Mouse (Mus musculus): Measurements from ENCODE around the gene Slc4a3. TPM values are rescaled to one million over a fixed set of nuclear protein-coding genes. Genes with fewer than 3 reads are reported as not detected.

The Slc4a3 gene
- not detected for polyA plus RNA-seq (2017; shearing (Covaris generic))

GRCm38 (mm10) chr1:75545965-75546956, at the start of gene Slc4a3:
Gene Slc4a3 (plus strand): TSS chr1:75546266.

DNA sequence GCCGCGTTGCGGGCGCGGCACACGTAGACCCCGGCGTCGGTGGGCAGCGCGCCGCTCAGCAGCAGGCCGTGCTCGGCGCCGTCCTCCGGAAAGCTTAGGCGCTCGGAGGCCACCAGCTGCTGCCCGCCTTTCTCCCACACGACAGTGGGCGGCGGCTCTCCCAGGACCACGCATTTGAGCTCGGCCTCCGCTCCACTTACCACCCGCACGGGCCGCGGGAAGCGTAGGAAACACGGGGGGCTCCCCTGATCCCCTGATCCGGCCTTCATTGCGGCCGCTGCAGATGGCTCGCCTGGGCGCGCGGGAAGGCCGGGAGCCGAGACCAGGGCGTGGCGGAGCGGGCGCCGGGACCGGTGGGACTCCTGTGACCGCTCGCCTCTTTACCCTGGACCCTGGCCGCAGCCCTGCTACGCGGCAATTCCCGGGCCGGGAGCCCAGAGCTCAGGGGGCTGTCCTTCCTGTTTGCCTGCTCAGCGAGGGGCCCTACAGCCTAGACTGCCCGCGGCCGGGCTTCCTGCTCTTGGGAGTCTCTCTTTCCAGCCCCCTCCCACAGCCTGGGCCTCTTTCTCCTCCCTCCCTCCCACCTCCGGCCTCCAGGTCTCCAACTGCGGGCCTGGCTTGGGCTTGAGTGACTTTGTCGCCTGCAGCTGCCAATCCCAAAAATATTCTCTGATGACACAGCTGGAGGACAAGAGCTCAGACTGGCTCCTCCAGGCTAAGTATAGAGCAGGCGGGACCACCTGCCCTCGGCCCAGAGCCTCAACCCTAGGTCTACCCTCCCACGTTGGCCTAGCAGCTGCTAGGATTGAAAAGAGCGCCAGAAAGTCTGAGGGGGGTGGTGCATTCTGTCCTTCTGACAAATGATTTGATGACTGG, 39.9 kb upstream of the Slc4a3 start, which contains the start of gene Obsl1:
Gene Obsl1, minus strand, starts transcription at position 497 of the 876 bp plus-strand sequence.

DNA sequence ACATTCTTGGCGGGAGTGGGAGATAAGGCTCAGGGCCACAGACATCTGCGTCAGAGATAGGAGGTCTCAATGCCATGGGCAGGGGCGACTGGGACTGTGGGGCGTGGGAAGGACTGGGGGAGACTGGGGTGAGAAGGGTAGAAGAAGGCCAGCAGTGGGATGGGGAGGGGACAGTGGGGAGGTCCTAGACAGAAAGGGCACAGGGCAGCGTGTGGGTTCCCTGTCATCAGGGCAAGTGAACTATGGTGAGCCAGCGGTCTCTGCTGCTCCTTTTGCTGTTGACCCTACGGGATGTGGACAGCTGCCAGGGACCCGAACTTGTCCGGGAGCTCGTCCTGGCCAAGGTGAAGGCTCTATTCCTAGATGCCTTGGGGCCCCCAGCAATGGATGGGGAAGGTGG, 39.1 kb upstream of the Slc4a3 start, which contains the start of gene Inha:
Gene Inha, plus strand, starts transcription at position 72 of the 400 bp plus-strand sequence.

GRCm38 (mm10) chr1:75521321-75522031, 24.6 kb upstream of the Slc4a3 start, which contains the start of gene Stk11ip:
Gene Stk11ip (plus strand): TSS chr1:75521529.

Other genes with a start within 250 kb of the Slc4a3 start
- gene Dnpep, start 228.3 kb upstream of the Slc4a3 start, polyA plus RNA-seq (2017; shearing (Covaris generic)): 42.9 TPM
- gene Des, start 185.9 kb upstream of the Slc4a3 start, polyA plus RNA-seq (2017; shearing (Covaris generic)): not detected
- 0.59 TPM for gene Speg, start 171.0 kb upstream of the Slc4a3 start, polyA plus RNA-seq (2017; shearing (Covaris generic))
- gene Gmppa, start 110.3 kb upstream of the Slc4a3 start, polyA plus RNA-seq (2017; shearing (Covaris generic)): 97.2 TPM
- not detected for gene Asic4, start 95.8 kb upstream of the Slc4a3 start, polyA plus RNA-seq (2017; shearing (Covaris generic))
- 31.4 TPM for gene Chpf, start 67.0 kb upstream of the Slc4a3 start, polyA plus RNA-seq (2017; shearing (Covaris generic))
- gene Tmem198, start 66.7 kb upstream of the Slc4a3 start, polyA plus RNA-seq (2017; shearing (Covaris generic)): 3.5 TPM
- gene Obsl1, start 39.8 kb upstream of the Slc4a3 start, polyA plus RNA-seq (2017; shearing (Covaris generic)): 1.9 TPM
- gene Inha, start 39.2 kb upstream of the Slc4a3 start, polyA plus RNA-seq (2017; shearing (Covaris generic)): not detected
- gene Stk11ip, start 24.7 kb upstream of the Slc4a3 start, polyA plus RNA-seq (2017; shearing (Covaris generic)): 32.1 TPM